ENCODE assay signal across 21 mouse cellular contexts in the genomic region with DNA sequence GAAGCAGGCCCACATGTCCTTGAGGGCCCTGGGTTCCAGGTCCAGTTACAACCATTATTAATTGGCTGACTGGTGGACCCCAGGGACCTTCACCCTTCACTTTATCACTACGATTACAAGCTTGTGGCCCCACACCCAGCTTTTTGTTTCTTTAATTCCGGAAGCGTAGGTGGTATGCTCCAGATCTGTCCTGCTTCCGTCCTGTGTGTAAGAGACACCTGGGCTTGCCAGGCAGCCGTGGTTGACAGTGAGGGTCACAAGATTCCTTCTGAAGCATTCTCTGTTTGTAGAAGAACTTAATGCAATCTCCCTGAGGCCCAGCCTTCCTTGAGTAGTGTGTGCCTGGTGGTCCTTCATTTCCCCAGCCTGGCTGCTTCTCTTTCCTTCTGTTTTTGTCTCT. TPM values are rescaled to one million over a fixed set of nuclear protein-coding genes. Genes with fewer than 3 reads are reported as not detected.
DNase-seq lines count a peak whose midpoint lies in the region; ATAC-seq and TF ChIP-seq lines count a peak whose summit lies in the region.
"Had no signal": no experiment of that assay in that cellular context is flagged by ENCODE, and none has a peak within 500 bp of the region (broad histone marks: within the 10 kb centered on the region; RNA-seq: fewer than 3 reads in every experiment).

No protein-coding gene starts in this region.

- no peak for TF ChIP-seq POLR2A in spleen, adult 2 months (IDR thresholded peaks at IDR 0.05; ENCODE audit: low read depth, low read length)

- 66% methylated on average over 5 of the region's 5 CpGs for WGBS in spleen, adult 2 months

- no peaks in the 10 kb centered on the region for H3K36me3 ChIP-seq in spleen, adult 2 months (ENCODE audit: control insufficient read depth, insufficient read depth, low read length)
- H3K36me3 ChIP-seq: embryonic facial prominence, embryonic 12.5 days; limb, embryonic 12.5 days had no signal

- no peak overlapping the region for H3K4me3 ChIP-seq in spleen, adult 2 months (ENCODE audit: extremely low read depth, insufficient read depth, insufficient read length)
- H3K4me3 ChIP-seq: embryonic facial prominence, embryonic 12.5 days; left cerebral cortex, adult 2 months; limb, embryonic 12.5 days; liver, embryonic 15.5 days had no signal

- peaks cover 26% of the 10 kb centered on the region for H3K4me1 ChIP-seq in spleen, adult 2 months (ENCODE audit: control insufficient read depth, insufficient read depth, insufficient read length)
- H3K4me1 ChIP-seq: embryonic facial prominence, embryonic 12.5 days; limb, embryonic 12.5 days had no signal

- peak; percentile 88 for ATAC-seq in activated CD4-positive, CD25-positive, alpha-beta regulatory T cell, adult 4 months
- ATAC-seq: forebrain, postnatal 0 days; intestine, postnatal 0 days had no signal

- peak overlapping the region; percentile 36; the same call in 1 of the 2 replicates for H3K27ac ChIP-seq in spleen, adult 2 months (ENCODE audit: insufficient read depth, low read length)
- H3K27ac ChIP-seq: embryonic facial prominence, embryonic 12.5 days; left cerebral cortex, adult 2 months; limb, embryonic 12.5 days; liver, embryonic 15.5 days had no signal

- no peaks in the 10 kb centered on the region for H3K27me3 ChIP-seq in spleen, adult 2 months (ENCODE audit: control insufficient read depth, insufficient read depth, low read length)
- H3K27me3 ChIP-seq: embryonic facial prominence, embryonic 12.5 days; limb, embryonic 12.5 days; liver, embryonic 15.5 days had no signal

- intact Hi-C loops in heart, postnatal 10 days (cut with DNase I), result no loop called here

- DNase-seq in spleen, adult 2 months (ENCODE audit: low read depth in 1 of 2, low spot score in 2 of 2), result no peak
- DNase-seq in spleen, postnatal 4 days (ENCODE audit: low spot score in 2 of 2), result no peak
- DNase-seq in thymus, postnatal 0 days (ENCODE audit: low spot score), result peak; percentile 39
- peak; percentile 40 for DNase-seq in thymus, postnatal 4 days
- no peak for DNase-seq in heart, postnatal 10 days
- DNase-seq in adrenal gland, adult 2 months, result no peak
- DNase-seq in cerebellum, postnatal 4 days (ENCODE audit: low spot score in 2 of 2), result no peak
- DNase-seq: adrenal gland, postnatal 10 days; embryo, embryonic 11 days; forebrain, postnatal 0 days; kidney, postnatal 14 days; lung, embryonic 14.5 days; lung, postnatal 14 days; midbrain, embryonic 14.5 days; spleen, adult 18-20 months had no signal

- no peak for TF ChIP-seq CTCF in spleen, adult 2 months (IDR thresholded peaks at IDR 0.05; ENCODE audit: extremely low read depth, insufficient read depth, insufficient read length, insufficient replicate concordance)

RNA-seq across cellular contexts. Expression of a gene that starts 19.2 kb away (rescaled TPM):
- 8.8 and 12.5 TPM in 2 replicates for polyA plus RNA-seq in spleen, adult 2 months (2012; rRNA removed)
- 1 to 10 TPM; 1.6 to 1.9 TPM for polyA plus RNA-seq in activated CD4-positive, CD25-positive, alpha-beta regulatory T cell, adult 4 months (2017; shearing (Covaris generic))
- 14.5 and 16.8 TPM in 2 replicates for polyA plus RNA-seq in thymus, postnatal 0 days (2015; fragmentation: Nextera tagmentation; extraction: Ambion mirVana)
- total RNA-seq in heart, postnatal 10 days (2021), result 1 to 10 TPM; 8.1 to 8.9 TPM
- 1 to 10 TPM; 5.3 to 6.6 TPM for total RNA-seq in adrenal gland, adult 2 months (2021)
- 0.90 and 2.4 TPM in 2 replicates for polyA plus RNA-seq in adrenal gland, adult 2 months (2012; rRNA removed)

RNA-seq across cellular contexts. Expression of a gene that starts 23.5 kb away (rescaled TPM):
- 9.8 and 10.1 TPM in 2 replicates for polyA plus RNA-seq in spleen, adult 2 months (2012; rRNA removed)
- 10 to 100 TPM; 37.2 to 44.7 TPM for polyA plus RNA-seq in activated CD4-positive, CD25-positive, alpha-beta regulatory T cell, adult 4 months (2017; shearing (Covaris generic))
- 83.7 and 93.0 TPM in 2 replicates for polyA plus RNA-seq in thymus, postnatal 0 days (2015; fragmentation: Nextera tagmentation; extraction: Ambion mirVana)
- total RNA-seq in heart, postnatal 10 days (2021), result 10 to 100 TPM; 13.5 to 17.4 TPM
- 10 to 100 TPM; 16.1 to 18.0 TPM for total RNA-seq in adrenal gland, adult 2 months (2021)
- polyA plus RNA-seq in adrenal gland, adult 2 months (2012; rRNA removed), result 5.0 and 6.7 TPM in 2 replicates

Comparison
In these comparisons a context has a peak if more than half of its experiments do, and no peak if none do; other contexts are left out.
1. DNase-seq: peak in thymus, postnatal 0 days (single experiment) and thymus, postnatal 4 days (single experiment); none in spleen, adult 2 months (0 of 2), spleen, postnatal 4 days (0 of 2), heart, postnatal 10 days (0 of 2), adrenal gland, adult 2 months (single experiment) and cerebellum, postnatal 4 days (0 of 2).